Mouse (Mus musculus): ENCODE results near the gene Taf3. TPM values are rescaled to one million over a fixed set of nuclear protein-coding genes. Genes with fewer than 3 reads are reported as not detected.

Gene Taf3
- polyA plus RNA-seq, 1 experiment from 2014 or later: 7.8 TPM

DNA sequence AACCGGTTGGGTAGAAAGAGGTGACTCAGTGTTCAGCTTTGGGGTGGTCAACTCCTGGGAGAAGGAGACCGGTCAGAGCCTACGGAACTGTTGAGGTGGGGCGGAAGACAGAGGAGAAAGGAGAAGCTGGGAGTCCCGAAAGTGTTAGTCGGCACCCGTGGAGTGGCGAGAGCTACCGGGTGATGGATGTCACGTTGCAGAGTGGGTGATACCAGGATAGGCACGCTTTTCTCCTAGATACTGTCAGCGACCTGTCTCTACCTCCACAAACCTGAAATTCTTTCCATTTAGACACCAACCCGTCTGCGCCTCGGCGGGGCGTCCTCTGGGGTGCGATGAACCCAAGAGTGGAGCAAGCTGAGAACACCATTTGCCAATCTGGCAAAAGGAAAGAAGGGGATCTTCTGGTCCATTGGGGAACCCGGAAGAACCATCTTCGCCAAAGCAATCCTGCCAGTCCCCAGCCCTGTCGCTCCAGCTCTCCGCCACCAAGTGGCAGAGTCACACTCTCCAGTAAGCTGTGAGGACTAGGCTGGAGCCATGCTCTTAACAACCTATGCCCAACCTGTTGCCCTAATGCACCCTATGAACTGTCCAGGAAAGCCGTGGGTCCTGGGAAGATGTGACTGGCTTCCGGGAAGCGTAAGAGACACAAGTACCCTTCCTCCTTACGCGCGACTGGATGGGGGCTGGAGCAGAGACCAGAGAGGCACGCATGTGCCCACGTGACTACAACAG is 159.3 kb downstream of the Taf3 start, which contains the start of gene 9230102O04Rik:
Gene 9230102O04Rik, minus strand, starts transcription at position 628 of the 738 bp plus-strand sequence.
- Histone ChIP-seq H3K9ac (no peak within 1 kb of the TSS), H3K27me3 (peaks cover 93% of the 10 kb centered on the region), H3K4me2 (peak within 1 kb of the TSS; percentile 68), H3K4me1 (replicated peaks) (peaks cover 16% of the 10 kb centered on the region), H3K4me3 (peak within 1 kb of the TSS; percentile 38), H3K9me3 (replicated peaks) (no peaks in the 10 kb centered on the region), H3K27ac (no peak within 1 kb of the TSS), H3K36me3 (no peaks in the 10 kb centered on the region)
- under 1% methylated on average over 30 of the region's 30 CpGs for WGBS
- peak; percentile 70; the same call in 1 of the 2 replicates for ATAC-seq (replicated peaks; ENCODE audit: insufficient number of reproducible peaks, insufficient read depth, low FRiP score, low read depth)

DNA sequence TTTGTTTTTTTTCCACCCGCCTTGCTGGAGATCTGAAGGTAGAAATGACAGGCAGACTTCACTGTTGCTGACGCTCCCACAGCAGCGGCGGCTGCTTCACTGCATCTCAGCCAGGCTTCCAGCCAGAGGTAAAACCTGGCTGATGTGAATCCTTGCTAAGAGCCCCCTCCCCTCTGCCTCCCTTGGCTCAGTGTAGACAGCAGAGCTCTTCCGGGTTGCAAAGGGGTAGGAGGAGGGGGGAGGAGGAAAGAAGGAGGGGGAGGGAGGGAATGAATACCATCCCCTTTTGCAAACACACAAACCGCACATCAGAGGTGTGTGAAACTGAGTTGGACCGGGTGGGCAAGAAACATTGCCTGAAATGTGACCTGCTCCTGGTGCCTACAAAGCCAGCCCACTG is 160.8 kb downstream of the Taf3 start:
- no peaks in the 10 kb centered on the region for H3K9me3 ChIP-seq (replicated peaks)
- H3K27me3 ChIP-seq: peaks cover 93% of the 10 kb centered on the region
- H3K36me3 ChIP-seq: no peaks in the 10 kb centered on the region
- WGBS: 3% methylated on average over 7 of the region's 7 CpGs
- no peak for ATAC-seq (replicated peaks; ENCODE audit: insufficient number of reproducible peaks, insufficient read depth, low FRiP score, low read depth)
- H3K27ac ChIP-seq: no peak overlapping the region
- no peak overlapping the region for H3K9ac ChIP-seq
- H3K4me2 ChIP-seq: no peak overlapping the region
- no peak overlapping the region for H3K4me3 ChIP-seq
- H3K4me1 ChIP-seq (replicated peaks): peaks cover 30% of the 10 kb centered on the region

DNA sequence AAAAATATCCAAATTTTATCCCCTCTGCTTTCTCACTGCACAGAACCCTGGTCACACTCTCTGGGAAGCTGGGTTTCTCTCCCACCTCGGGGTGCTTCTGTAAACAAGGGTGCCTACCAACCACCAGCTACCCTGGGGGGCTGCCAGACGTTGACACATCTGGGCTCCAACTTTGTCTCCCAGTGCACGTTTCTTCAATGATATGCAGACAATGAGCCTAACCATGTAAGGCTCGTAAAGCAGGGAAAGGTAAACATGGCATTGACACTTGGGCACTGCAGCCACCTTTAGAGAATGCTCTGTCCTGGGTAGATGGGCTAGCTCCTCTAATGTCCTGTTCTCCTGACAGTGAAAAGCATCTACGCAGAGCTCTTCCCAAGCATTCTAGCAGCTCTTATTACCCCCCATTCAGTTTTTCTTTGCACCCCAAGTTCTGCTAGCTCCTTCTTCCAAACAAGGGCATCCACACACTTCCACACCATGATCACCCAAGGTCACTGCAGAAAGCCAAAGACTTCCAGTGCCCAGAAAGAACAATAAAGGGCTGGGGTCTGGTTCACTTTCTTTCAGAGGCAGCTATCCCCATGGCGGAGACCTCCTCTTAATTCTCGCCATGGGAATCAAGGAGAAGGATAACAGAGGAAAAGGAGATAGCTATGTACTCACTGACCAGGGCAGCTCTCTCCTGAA is 161.3 kb downstream of the Taf3 start:
- Histone ChIP-seq H3K4me1 (replicated peaks) (peaks cover 36% of the 10 kb centered on the region), H3K27ac (no peak overlapping the region), H3K36me3 (no peaks in the 10 kb centered on the region), H3K4me2 (no peak overlapping the region), H3K27me3 (peaks cover 93% of the 10 kb centered on the region), H3K9ac (no peak overlapping the region), H3K9me3 (replicated peaks) (no peaks in the 10 kb centered on the region), H3K4me3 (no peak overlapping the region)
- WGBS: 8% methylated on average over 7 of the region's 7 CpGs
- ATAC-seq (replicated peaks; ENCODE audit: insufficient number of reproducible peaks, insufficient read depth, low FRiP score, low read depth): no peak

DNA sequence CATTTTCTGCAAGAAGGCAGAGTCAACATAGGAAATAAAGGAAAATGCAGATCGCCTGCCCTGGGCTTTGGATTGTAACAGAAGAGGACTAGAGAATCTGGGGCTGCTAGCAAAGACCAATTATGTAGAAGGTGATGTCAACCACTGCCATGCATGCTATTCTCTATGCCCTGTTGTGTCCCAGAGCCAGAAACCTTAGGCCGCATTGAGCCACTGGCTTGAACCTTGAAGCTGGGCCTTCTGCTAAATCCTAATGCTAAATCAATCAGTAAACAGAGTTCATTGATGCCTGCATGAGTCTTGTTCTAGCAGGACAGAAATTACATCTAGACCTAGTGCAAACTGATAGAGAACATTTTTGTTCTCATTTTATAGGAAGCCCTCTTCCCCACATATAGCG is 162.4 kb downstream of the Taf3 start:
- no peak overlapping the region for H3K4me3 ChIP-seq
- 40% methylated on average over 3 of the region's 3 CpGs for WGBS
- no peaks in the 10 kb centered on the region for H3K36me3 ChIP-seq
- H3K9ac ChIP-seq: no peak overlapping the region
- no peak overlapping the region for H3K4me2 ChIP-seq
- H3K27me3 ChIP-seq: peaks cover 97% of the 10 kb centered on the region
- ATAC-seq (replicated peaks; ENCODE audit: insufficient number of reproducible peaks, insufficient read depth, low FRiP score, low read depth): no peak
- no peaks in the 10 kb centered on the region for H3K9me3 ChIP-seq (replicated peaks)
- peaks cover 46% of the 10 kb centered on the region for H3K4me1 ChIP-seq (replicated peaks)
- H3K27ac ChIP-seq: no peak overlapping the region

DNA sequence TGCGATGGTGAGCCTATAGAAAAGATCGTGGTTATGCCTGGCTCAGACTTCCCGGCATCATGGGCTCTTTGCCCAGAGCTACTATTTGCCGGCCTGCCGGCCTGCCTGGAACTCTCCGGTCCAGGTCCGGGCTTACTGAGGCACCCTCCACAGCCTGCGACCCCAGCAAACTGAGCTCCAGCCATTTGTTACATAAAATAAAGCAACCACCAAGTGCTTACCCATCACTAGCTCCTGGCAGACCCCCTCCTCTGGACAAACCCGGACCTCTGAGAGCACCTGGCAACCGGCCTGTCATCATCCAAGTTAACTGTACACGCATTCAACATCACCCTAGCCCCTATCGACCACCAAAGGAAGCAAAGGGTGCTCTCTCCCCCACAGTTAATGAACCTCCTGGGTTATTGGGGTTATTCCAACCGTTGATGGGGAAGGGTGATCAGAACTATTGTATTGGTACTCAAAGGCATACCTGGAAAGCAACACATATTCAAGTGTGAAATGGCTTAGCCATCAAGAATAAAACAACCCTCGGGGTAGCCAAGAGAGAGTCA is 163.1 kb downstream of the Taf3 start:
- peaks cover 97% of the 10 kb centered on the region for H3K27me3 ChIP-seq
- H3K4me2 ChIP-seq: no peak overlapping the region
- H3K9me3 ChIP-seq (replicated peaks): no peaks in the 10 kb centered on the region
- 15% methylated on average over 14 of the region's 14 CpGs for WGBS
- no peak overlapping the region for H3K4me3 ChIP-seq
- no peak overlapping the region for H3K9ac ChIP-seq
- no peak for ATAC-seq (replicated peaks; ENCODE audit: insufficient number of reproducible peaks, insufficient read depth, low FRiP score, low read depth)
- no peak overlapping the region for H3K27ac ChIP-seq
- peaks cover 53% of the 10 kb centered on the region for H3K4me1 ChIP-seq (replicated peaks)
- no peaks in the 10 kb centered on the region for H3K36me3 ChIP-seq

DNA sequence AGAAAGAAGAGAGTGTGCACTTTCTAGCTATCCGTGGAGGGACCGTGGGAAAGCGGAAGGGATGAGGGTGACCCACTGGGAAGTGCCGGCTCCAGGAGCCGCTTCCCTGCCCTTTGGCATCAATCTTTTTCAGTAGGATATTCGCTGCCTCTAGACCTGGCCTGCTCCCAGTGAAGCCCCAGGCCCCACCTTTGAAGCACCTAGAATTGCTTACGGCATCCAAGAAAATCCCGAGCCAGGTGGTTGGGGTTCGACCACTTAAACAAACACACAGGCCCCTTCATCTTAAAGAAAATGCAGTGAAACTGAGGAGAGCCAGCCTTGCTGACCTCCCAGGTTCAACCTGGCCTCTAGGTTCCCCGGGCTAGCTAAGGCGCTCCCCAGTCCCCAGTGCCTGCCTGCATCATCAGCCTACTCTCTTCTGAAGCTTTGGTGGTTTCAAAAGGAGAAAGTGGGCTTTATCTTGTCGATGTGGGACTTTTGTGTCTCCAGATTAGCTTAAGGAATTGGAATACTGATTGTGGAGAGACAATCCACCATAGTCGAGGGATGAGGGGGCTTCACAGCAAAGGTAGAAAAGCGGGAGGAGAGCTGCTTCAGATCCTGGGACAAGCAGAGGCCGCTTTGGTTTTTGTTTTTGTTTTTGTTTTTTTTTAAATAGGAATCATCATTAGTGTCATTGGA is 163.7 kb downstream of the Taf3 start:
- no peak for ATAC-seq (replicated peaks; ENCODE audit: insufficient number of reproducible peaks, insufficient read depth, low FRiP score, low read depth)
- no peak overlapping the region for H3K9ac ChIP-seq
- H3K4me3 ChIP-seq: peak overlapping the region; percentile 43
- peak overlapping the region; percentile 99 for H3K4me2 ChIP-seq
- no peak overlapping the region for H3K27ac ChIP-seq
- peaks cover 97% of the 10 kb centered on the region for H3K27me3 ChIP-seq
- H3K4me1 ChIP-seq (replicated peaks): peaks cover 56% of the 10 kb centered on the region
- no peaks in the 10 kb centered on the region for H3K9me3 ChIP-seq (replicated peaks)
- H3K36me3 ChIP-seq: no peaks in the 10 kb centered on the region
- 10% methylated on average over 15 of the region's 15 CpGs for WGBS

DNA sequence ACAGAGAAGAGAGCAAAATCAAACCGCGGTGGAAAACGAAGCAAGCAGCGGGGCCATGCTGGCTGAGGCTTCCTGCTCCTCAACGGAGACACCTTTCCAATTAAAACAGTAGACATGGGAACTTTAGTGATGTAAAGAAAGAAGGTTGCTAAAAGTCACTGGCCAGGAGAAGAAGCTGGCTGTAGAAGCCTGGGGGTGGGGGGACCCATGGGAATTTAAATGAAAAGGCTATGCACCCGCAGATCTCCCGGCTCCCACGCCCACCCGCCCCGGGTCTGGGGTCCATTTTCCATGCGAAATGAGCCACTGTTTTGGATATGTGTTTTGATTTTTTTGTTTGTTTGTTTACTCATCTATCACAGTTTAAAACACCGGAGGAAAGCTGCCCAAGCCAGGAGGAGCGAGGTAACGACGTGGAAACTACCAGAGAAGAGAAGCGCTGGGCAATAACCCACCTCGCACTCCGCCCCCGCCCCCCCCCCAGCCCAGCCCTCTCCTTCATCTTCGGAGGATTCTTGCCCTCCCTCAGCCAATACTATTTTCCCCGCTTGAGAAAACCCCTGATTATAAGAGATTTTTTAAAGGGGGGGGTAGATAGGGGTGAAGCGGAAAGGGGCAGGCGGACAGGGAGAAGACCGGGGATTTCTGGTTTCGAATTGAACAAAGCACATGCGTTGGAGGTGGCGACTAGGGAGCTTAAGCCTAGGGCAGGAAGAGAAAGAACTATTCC is 164.4 kb downstream of the Taf3 start:
- H3K9ac ChIP-seq: no peak overlapping the region
- H3K4me3 ChIP-seq: peak overlapping the region; percentile 43
- no peak for ATAC-seq (replicated peaks; ENCODE audit: insufficient number of reproducible peaks, insufficient read depth, low FRiP score, low read depth)
- H3K4me2 ChIP-seq: peak overlapping the region; percentile 99
- H3K27me3 ChIP-seq: peaks cover 90% of the 10 kb centered on the region
- H3K36me3 ChIP-seq: no peaks in the 10 kb centered on the region
- 4% methylated on average over 27 of the region's 27 CpGs for WGBS
- H3K9me3 ChIP-seq (replicated peaks): no peaks in the 10 kb centered on the region
- no peak overlapping the region for H3K27ac ChIP-seq
- peaks cover 54% of the 10 kb centered on the region for H3K4me1 ChIP-seq (replicated peaks)

DNA sequence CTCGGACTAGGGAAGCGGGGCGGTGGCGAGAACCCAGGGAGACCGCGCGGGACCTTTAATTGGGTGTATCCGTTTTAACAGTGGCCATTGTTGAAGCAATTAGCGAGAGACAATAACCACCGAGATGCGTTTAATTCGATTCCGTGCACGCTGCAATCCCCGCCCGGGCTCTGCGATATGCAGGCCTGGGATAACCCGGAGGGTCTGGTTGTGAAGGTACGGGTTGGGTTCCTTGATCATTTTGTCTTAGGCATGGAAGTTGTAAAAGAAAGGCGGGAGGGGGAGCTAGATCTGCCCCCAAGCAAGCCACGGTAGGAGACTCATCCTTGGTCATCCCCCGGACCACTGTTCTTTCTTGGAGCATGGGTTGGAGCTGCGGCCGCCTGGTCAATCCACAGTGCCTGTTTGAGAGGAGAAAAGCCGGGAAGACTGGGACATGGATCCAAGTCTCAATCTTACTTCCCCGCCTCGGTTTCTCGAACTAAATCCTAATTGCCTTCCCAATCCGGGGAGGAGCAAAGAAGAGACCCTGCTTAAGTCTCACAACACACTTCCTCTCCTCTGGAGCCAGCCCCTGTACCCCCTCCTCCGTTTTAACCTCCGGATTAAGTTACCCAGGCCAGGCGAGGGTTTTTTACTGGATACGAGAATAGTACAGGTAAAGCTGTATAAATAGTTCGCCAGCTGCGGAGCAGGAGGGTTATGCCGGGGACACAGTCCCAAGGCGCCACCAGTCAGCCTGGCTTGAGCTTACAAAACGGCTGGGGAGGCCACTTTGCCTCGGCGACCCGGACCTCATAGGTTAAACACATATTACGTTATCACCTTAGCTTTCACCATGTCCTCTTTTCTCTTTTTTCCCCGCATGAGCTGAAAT is 165.2 kb downstream of the Taf3 start:
- Histone ChIP-seq H3K4me2 (peak overlapping the region; percentile 99), H3K27ac (no peak overlapping the region), H3K36me3 (no peaks in the 10 kb centered on the region), H3K9me3 (replicated peaks) (no peaks in the 10 kb centered on the region), H3K4me3 (peak overlapping the region; percentile 43), H3K4me1 (replicated peaks) (peaks cover 57% of the 10 kb centered on the region), H3K9ac (no peak overlapping the region), H3K27me3 (peaks cover 84% of the 10 kb centered on the region)
- 1% methylated on average over 43 of the region's 43 CpGs for WGBS
- ATAC-seq (replicated peaks; ENCODE audit: insufficient number of reproducible peaks, insufficient read depth, low FRiP score, low read depth): no peak

DNA sequence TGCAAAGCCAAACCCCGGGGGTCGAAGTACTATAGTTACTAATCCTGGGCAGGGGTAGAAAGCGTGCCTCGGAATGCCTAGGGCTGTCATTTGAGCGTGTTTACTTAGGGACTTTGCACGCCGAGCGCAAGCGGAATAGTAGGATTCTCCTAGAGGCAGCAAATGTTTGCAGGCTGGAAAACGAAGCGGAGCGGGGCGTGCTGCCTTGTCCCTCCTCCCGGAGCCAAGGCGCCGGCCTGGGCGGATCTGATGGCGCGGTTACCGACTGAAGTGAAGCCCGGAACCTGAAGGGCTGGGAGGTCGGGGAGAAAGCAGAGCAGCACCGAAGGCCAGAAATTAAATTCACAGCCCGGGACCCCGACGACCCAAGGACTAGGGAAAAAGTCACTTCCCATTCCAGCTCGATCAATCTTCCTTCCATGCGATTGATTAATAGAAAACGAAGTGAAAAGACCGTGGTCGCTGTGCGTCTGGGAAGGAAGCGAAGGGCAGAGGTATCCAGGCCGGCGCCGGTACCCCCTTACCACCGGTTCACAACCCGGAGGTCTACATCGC is 165.9 kb downstream of the Taf3 start:
- H3K27me3 ChIP-seq: peaks cover 77% of the 10 kb centered on the region
- no peaks in the 10 kb centered on the region for H3K36me3 ChIP-seq
- H3K9ac ChIP-seq: no peak overlapping the region
- no peak for ATAC-seq (replicated peaks; ENCODE audit: insufficient number of reproducible peaks, insufficient read depth, low FRiP score, low read depth)
- H3K4me1 ChIP-seq (replicated peaks): peaks cover 64% of the 10 kb centered on the region
- under 1% methylated on average over 39 of the region's 39 CpGs for WGBS
- peak overlapping the region; percentile 43 for H3K4me3 ChIP-seq
- no peak overlapping the region for H3K27ac ChIP-seq
- no peaks in the 10 kb centered on the region for H3K9me3 ChIP-seq (replicated peaks)
- H3K4me2 ChIP-seq: peak overlapping the region; percentile 99

DNA sequence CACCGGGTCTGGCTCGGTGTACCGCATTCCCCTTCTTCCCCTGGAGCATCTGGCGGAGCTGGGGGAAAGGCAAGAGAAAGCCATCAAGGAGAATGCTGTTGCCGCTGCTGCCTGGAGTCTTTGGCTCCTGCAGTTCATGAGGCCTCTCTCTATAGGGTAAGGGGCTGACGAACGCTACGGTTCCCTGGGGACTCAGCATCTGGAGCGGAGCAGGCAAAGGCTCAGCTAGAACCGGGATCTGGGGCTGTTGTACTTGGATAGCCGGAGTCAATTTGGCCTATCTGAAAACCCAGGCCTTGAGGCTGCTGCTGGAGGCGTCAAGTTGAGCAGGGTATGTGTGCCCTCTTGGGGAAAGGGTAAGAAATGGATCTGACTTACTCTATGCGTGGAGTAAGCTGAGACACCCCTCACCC is 166.8 kb downstream of the Taf3 start:
- H3K4me3 ChIP-seq: peak overlapping the region; percentile 43
- WGBS: 2% methylated on average over 13 of the region's 13 CpGs
- no peak for ATAC-seq (replicated peaks; ENCODE audit: insufficient number of reproducible peaks, insufficient read depth, low FRiP score, low read depth)
- H3K36me3 ChIP-seq: no peaks in the 10 kb centered on the region
- H3K4me2 ChIP-seq: peak overlapping the region; percentile 99
- H3K9me3 ChIP-seq (replicated peaks): no peaks in the 10 kb centered on the region
- H3K27ac ChIP-seq: peak overlapping the region; percentile 33; the same call in 1 of the 2 replicates
- H3K4me1 ChIP-seq (replicated peaks): peaks cover 71% of the 10 kb centered on the region
- 0 out of 2 replicates have a peak overlapping the region, but pooled peaks have one; percentile 41 for H3K9ac ChIP-seq
- H3K27me3 ChIP-seq: peaks cover 73% of the 10 kb centered on the region

All from heart, embryonic 15.5 days (tissue).